Mouse (Mus musculus): ENCODE measurements at regions not wholly inside any gene's neighbourhood (a gene's known extent, or its start where the extent isn't known, plus 50 kb on each side); places are given as distances from the start of the nearest gene placed in this dataset.

- Histone ChIP-seq H3K4me3 (no peak overlapping the region), H3K36me3 (no peaks in the 10 kb centered on the region), H3K4me1 (replicated peaks) (no peaks in the 10 kb centered on the region; the same call in 1 of the 2 replicates), H3K4me2 (no peak overlapping the region), H3K9ac (no peak overlapping the region), H3K9me3 (no peaks in the 10 kb centered on the region), H3K27me3 (no peaks in the 10 kb centered on the region), H3K27ac (no peak overlapping the region)
- ATAC-seq (ENCODE audit: low FRiP score) = no peak
- WGBS = 29% methylated on average over 3 of the region's 3 CpGs
These were observed 582.5 kb downstream of the Btbd3 start for GRCm38 (mm10) chr2:138838846-138839245.

GRCm38 (mm10) chr2:138859121-138859520 lies 602.8 kb downstream of the Btbd3 start:
- no peak for ATAC-seq (ENCODE audit: low FRiP score)
- Histone ChIP-seq H3K27me3 (no peaks in the 10 kb centered on the region), H3K4me3 (no peak overlapping the region), H3K36me3 (no peaks in the 10 kb centered on the region), H3K9me3 (no peaks in the 10 kb centered on the region), H3K9ac (no peak overlapping the region), H3K27ac (no peak overlapping the region), H3K4me2 (no peak overlapping the region), H3K4me1 (replicated peaks) (no peaks in the 10 kb centered on the region)

DNA sequence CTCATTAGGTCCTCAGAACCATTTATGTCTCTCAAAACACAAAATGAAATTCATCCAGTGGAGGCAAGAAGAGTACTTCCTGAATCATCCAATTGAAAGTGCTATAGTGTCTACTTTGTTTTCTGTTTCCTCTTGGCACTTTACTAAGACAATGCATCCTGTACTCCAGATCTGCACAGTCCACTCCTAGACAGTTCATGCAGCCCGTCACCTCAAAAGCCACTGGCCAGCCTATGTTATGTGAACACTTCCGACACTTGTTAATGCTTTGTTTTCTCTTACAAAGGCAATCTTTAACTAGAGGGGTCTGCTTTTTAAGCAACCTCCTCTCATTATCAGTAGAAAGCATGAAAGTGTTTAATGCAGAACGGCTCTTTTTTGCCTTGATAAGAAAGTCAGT lies 597.1 kb upstream of the Sptlc3 start:
- Histone ChIP-seq H3K27me3 (no peaks in the 10 kb centered on the region), H3K4me1 (replicated peaks) (no peaks in the 10 kb centered on the region), H3K27ac (no peak overlapping the region), H3K9ac (no peak overlapping the region), H3K4me3 (no peak overlapping the region), H3K9me3 (no peaks in the 10 kb centered on the region), H3K36me3 (no peaks in the 10 kb centered on the region), H3K4me2 (no peak overlapping the region)
- ATAC-seq (ENCODE audit: low FRiP score) = no peak
- 45% methylated on average over 3 of the region's 3 CpGs for WGBS

DNA sequence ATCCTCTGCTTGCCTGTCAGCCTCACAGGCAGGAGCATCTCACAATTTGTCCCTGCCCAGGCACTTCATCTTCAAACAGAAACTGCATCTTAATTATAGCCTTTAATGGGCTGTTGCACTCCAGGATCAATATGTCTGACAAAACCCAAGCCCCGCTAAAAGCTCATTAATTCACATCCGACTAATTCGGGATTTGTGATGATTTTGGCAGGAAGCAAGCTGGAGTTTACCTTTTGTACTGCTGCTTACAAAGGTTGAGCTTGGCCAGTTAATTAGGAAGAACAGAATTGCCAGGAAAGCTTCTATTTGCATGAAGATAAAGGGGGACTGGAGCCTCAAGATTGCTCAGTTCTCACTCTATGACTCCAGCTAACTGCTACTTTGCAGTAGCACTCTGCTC lies 596.6 kb upstream of the Sptlc3 start:
- Histone ChIP-seq H3K36me3 (no peaks in the 10 kb centered on the region), H3K27ac (no peak overlapping the region), H3K27me3 (no peaks in the 10 kb centered on the region), H3K9me3 (no peaks in the 10 kb centered on the region), H3K4me2 (no peak overlapping the region), H3K4me1 (replicated peaks) (no peaks in the 10 kb centered on the region), H3K9ac (no peak overlapping the region), H3K4me3 (no peak overlapping the region)
- ATAC-seq (ENCODE audit: low FRiP score) = no peak
- 21% methylated on average over 3 of the region's 3 CpGs for WGBS

- no peak overlapping the region for H3K4me3 ChIP-seq
- H3K27ac ChIP-seq = no peak overlapping the region
- no peak overlapping the region for H3K4me2 ChIP-seq
- no peaks in the 10 kb centered on the region for H3K27me3 ChIP-seq
- no peak for ATAC-seq (ENCODE audit: low FRiP score)
- no peaks in the 10 kb centered on the region for H3K36me3 ChIP-seq
- H3K9ac ChIP-seq = no peak overlapping the region
- no peaks in the 10 kb centered on the region for H3K9me3 ChIP-seq
- H3K4me1 ChIP-seq (replicated peaks) = no peaks in the 10 kb centered on the region
- WGBS = 88% methylated on average over 2 of the region's 2 CpGs
These were observed 556.5 kb upstream of the Sptlc3 start for GRCm38 (mm10) chr2:138937165-138937564.

- Histone ChIP-seq H3K27ac (no peak overlapping the region), H3K27me3 (no peaks in the 10 kb centered on the region), H3K4me1 (replicated peaks) (no peaks in the 10 kb centered on the region), H3K4me3 (no peak overlapping the region), H3K9ac (no peak overlapping the region), H3K4me2 (no peak overlapping the region), H3K9me3 (no peaks in the 10 kb centered on the region), H3K36me3 (no peaks in the 10 kb centered on the region)
- WGBS = 93% methylated on average over 2 of the region's 2 CpGs
- no peak for ATAC-seq (ENCODE audit: low FRiP score)
These were observed 554.3 kb upstream of the Sptlc3 start for GRCm38 (mm10) chr2:138939367-138939766.

DNA sequence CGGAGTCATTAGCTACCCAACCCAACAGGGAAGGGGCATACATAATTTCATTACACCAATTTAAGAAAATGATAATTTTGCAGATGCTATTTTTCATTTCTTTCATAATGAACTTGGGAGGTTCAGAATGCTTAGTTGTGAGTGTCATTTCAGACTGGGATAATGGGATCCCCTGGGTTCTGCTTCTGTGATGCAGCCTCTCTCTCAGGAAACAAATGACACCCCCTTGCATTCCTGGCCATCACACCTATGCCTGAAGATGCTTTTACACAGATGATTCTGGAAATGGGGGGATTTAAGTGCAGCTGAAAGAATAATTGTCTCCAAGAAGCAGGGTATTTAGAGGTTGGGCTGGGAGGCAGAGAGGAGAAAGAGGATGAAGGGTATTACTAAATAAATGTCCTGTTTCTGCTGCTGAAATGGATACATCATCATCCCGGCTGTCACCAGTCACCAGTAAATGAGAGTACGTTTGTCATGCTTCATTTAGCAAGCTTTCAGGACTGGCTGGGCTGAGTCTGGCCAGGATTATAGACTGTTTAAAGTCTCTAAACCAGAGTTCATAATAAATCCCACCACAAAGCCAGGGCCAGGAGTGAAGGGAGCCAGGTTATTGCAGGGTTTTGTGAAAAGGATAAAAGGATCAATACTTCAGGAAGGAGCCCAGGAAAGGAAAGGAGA lies 527.5 kb upstream of the Sptlc3 start:
- H3K4me2 ChIP-seq = no peak overlapping the region
- H3K4me3 ChIP-seq = no peak overlapping the region
- H3K27ac ChIP-seq = peak overlapping the region; percentile 73
- WGBS = 28% methylated on average over 3 of the region's 3 CpGs
- H3K9me3 ChIP-seq = no peaks in the 10 kb centered on the region
- H3K4me1 ChIP-seq (replicated peaks) = peaks cover 6% of the 10 kb centered on the region
- H3K27me3 ChIP-seq = no peaks in the 10 kb centered on the region
- H3K36me3 ChIP-seq = no peaks in the 10 kb centered on the region
- no peak overlapping the region for H3K9ac ChIP-seq
- peak; percentile 61; the same call in 1 of the 2 replicates for ATAC-seq (ENCODE audit: low FRiP score)

DNA sequence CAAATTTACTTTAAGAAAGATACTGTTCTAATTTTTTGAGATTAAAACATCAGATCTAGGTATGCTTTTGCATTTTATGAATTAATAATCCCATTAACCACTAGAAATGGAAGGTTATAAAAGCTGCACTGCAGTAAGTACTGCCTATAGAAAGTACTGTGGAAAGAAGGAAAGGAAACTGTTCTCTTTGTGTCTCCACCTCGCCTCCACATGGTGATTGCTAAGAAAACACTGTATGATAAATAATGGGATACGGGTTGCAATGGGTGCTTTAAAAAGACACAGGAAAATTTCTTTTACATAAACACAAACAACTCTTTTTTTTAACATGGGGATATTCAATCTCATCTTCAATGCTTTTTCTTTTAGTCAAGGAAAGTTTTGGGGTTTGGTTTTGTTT lies 519.2 kb upstream of the Sptlc3 start:
- H3K9ac ChIP-seq = no peak overlapping the region
- WGBS = 52% methylated on average over 2 of the region's 2 CpGs

DNA sequence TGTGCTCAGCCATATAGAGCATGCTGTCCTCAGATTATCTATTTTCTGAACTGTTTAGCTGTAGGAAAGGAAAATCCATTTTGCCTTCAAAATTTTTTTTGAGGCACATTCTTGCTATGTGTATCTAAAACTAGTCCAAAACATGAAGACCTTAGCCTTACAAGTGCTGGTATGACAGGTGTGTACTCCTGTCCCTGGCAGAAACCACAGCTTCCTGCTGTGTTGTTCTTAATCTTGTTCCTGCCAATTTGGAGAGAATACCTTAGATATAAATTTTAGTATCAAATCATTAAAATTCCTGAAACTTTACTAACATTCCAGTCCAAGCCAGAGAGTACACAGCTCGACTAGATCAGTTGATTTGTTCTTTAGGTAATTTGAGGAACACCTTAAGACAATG lies 503.7 kb upstream of the Sptlc3 start:
- Histone ChIP-seq H3K27me3 (no peaks in the 10 kb centered on the region), H3K4me2 (no peak overlapping the region), H3K4me3 (no peak overlapping the region), H3K4me1 (replicated peaks) (no peaks in the 10 kb centered on the region), H3K9me3 (no peaks in the 10 kb centered on the region), H3K36me3 (no peaks in the 10 kb centered on the region), H3K9ac (no peak overlapping the region), H3K27ac (no peak overlapping the region)
- ATAC-seq (ENCODE audit: low FRiP score) = no peak
- WGBS = 60% methylated on average over 1 of the region's 1 CpGs

More for the DNA sequence above, 519.2 kb upstream of the Sptlc3 start:
- Histone ChIP-seq H3K4me3 (no peak overlapping the region), H3K4me2 (no peak overlapping the region), H3K9me3 (no peaks in the 10 kb centered on the region), H3K27ac (no peak overlapping the region), H3K4me1 (replicated peaks) (no peaks in the 10 kb centered on the region), H3K27me3 (no peaks in the 10 kb centered on the region), H3K36me3 (no peaks in the 10 kb centered on the region)
- no peak for ATAC-seq (ENCODE audit: low FRiP score)

- no peak for ATAC-seq (ENCODE audit: low FRiP score)
- H3K27ac ChIP-seq = no peak overlapping the region
- no peak overlapping the region for H3K4me3 ChIP-seq
- no peaks in the 10 kb centered on the region for H3K4me1 ChIP-seq (replicated peaks)
- H3K9ac ChIP-seq = no peak overlapping the region
- H3K9me3 ChIP-seq = no peaks in the 10 kb centered on the region
- H3K27me3 ChIP-seq = no peaks in the 10 kb centered on the region
- no peaks in the 10 kb centered on the region for H3K36me3 ChIP-seq
- no peak overlapping the region for H3K4me2 ChIP-seq
- WGBS = 78% methylated on average over 5 of the region's 5 CpGs
These were observed 461.5 kb upstream of the Sptlc3 start for GRCm38 (mm10) chr2:139032105-139032812.

- H3K4me2 ChIP-seq = no peak overlapping the region
- H3K9ac ChIP-seq = no peak overlapping the region
- H3K27ac ChIP-seq = no peak overlapping the region
- H3K4me3 ChIP-seq = no peak overlapping the region
- no peaks in the 10 kb centered on the region for H3K9me3 ChIP-seq
- ATAC-seq (ENCODE audit: low FRiP score) = no peak
- WGBS = 87% methylated on average over 3 of the region's 3 CpGs
- no peaks in the 10 kb centered on the region for H3K27me3 ChIP-seq
- H3K36me3 ChIP-seq = no peaks in the 10 kb centered on the region
- no peaks in the 10 kb centered on the region for H3K4me1 ChIP-seq (replicated peaks)
These were observed 458.9 kb upstream of the Sptlc3 start for GRCm38 (mm10) chr2:139034800-139035199.

DNA sequence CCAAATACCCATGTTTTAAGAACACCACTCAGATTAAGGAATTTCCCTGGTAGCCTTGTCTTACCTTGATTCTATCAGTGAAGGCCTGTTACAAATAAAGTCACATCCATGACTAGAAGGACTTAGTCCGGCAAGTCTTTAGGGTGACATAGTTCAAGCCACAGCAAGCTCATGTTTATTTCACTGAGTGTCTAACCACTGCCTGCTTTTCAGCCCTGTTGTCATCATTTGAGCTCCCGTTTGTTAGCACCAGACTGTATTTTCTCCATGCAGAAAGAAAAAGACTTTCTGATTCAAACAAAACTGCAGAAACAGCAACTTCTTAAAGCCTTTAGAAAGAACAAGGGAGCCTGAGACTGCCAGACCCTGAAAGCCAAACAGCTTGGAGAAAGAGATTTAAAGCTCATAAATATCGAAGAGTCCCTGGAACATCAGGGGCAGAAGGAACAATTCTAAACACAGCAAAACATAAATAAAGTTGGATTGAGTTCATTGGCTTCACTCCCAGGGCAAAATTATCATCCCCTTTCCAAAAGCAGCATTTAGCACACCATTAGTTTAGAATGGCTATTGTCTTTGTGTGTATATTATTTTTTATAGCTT lies 451.9 kb upstream of the Sptlc3 start:
- Histone ChIP-seq H3K4me2 (no peak overlapping the region), H3K27me3 (no peaks in the 10 kb centered on the region), H3K9ac (no peak overlapping the region), H3K4me1 (replicated peaks) (no peaks in the 10 kb centered on the region), H3K9me3 (no peaks in the 10 kb centered on the region), H3K36me3 (no peaks in the 10 kb centered on the region), H3K27ac (no peak overlapping the region), H3K4me3 (no peak overlapping the region)
- ATAC-seq (ENCODE audit: low FRiP score) = no peak
- WGBS = 83% methylated on average over 3 of the region's 3 CpGs

DNA sequence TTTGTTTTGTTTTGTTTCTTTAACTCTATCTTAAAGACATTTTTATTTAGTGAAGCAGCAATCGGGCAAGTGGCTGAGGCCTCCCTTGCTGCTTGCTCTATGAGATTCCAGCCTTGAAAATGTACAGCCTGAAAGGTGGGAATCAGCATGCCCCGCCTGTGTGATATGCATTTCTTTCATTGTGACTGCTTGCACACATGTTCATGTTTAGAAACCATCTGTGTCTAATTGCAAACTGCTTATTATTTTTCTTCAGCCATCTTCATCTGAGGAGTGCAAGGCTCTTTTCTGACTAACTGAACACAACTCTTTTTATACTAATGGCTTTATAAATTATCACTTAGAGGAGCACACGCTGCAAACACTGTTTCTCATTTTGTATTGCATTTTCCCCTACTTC lies 449.0 kb upstream of the Sptlc3 start:
- no peak overlapping the region for H3K4me2 ChIP-seq
- 79% methylated on average over 3 of the region's 3 CpGs for WGBS
- ATAC-seq (ENCODE audit: low FRiP score) = no peak

More for the DNA sequence above, 449.0 kb upstream of the Sptlc3 start:
- H3K27me3 ChIP-seq = no peaks in the 10 kb centered on the region
- H3K9me3 ChIP-seq = no peaks in the 10 kb centered on the region
- H3K4me3 ChIP-seq = no peak overlapping the region
- H3K4me1 ChIP-seq (replicated peaks) = no peaks in the 10 kb centered on the region
- H3K9ac ChIP-seq = no peak overlapping the region
- H3K36me3 ChIP-seq = no peaks in the 10 kb centered on the region
- H3K27ac ChIP-seq = no peak overlapping the region

Measured in hindbrain, embryonic 13.5 days (tissue).